Mouse (Mus musculus) heart, embryonic 12.5 days (tissue): ENCODE results near the gene Tdp1. TPM values are rescaled to one million over a fixed set of nuclear protein-coding genes. Genes with fewer than 3 reads are reported as not detected.

Source experiments
- ATAC-seq: fragments of 200-750 bp; cut with Nextera tagmentation; 2 replicates; pipeline ENCODE4 v1.8.0; 2017; ENCODE audit warnings: moderate TSS enrichment, moderate library complexity; ENCODE audit not compliant: insufficient number of reproducible peaks, low FRiP score
- H3K27ac ChIP-seq: fragments of 300-500 bp; sonication (generic); 2 replicates; pipeline ENCODE4 v1.5.1; 2016; ENCODE audit warnings: mild to moderate bottlenecking, moderate library complexity; ENCODE audit not compliant: poor library complexity, severe bottlenecking
- H3K27me3 ChIP-seq: fragments of 300-500 bp; sonication (generic); replicated peaks from 2 replicates; pipeline ENCODE4 v1.6.1; 2016; ENCODE audit warnings: mild to moderate bottlenecking, moderate library complexity
- H3K36me3 ChIP-seq: fragments of 300-500 bp; sonication (generic); 2 replicates; pipeline ENCODE4 v1.6.1; 2016; ENCODE audit warnings: mild to moderate bottlenecking, moderate library complexity
- H3K4me1 ChIP-seq: fragments of 300-500 bp; sonication (generic); replicated peaks from 2 replicates; pipeline ENCODE4 v1.6.1; 2016; ENCODE audit warnings: mild to moderate bottlenecking
- H3K4me2 ChIP-seq: fragments of 300-500 bp; sonication (generic); 2 replicates; pipeline ENCODE4 v1.6.1; 2016; ENCODE audit warnings: mild to moderate bottlenecking, moderate library complexity
- H3K4me3 ChIP-seq: fragments of 300-500 bp; sonication (generic); 2 replicates; pipeline ENCODE4 v1.5.1; 2016; ENCODE audit warnings: mild to moderate bottlenecking
- H3K9ac ChIP-seq: fragments of 300-500 bp; sonication (generic); 2 replicates; pipeline ENCODE4 v1.6.1; 2016; ENCODE audit warnings: mild to moderate bottlenecking, moderate library complexity
- H3K9me3 ChIP-seq: fragments of 300-500 bp; sonication (generic); replicated peaks from 2 replicates; pipeline ENCODE4 v1.6.1; 2016; ENCODE audit warnings: mild to moderate bottlenecking, moderate library complexity
- WGBS: fragments of 180-500 bp; shearing (Covaris S2); methylation state at CpG from one replicate; pipeline ENCODE4 v1.1.7; 2016; 5-methylcytosine and 5-hydroxymethylcytosine counted together
- polyA plus RNA-seq: library from polyadenylated mRNA; unstranded; fragments of >200 nt; fragmentation: Nextera tagmentation; extraction: Ambion mirVana; gene quantifications from 2 replicates; pipeline ENCODE4 v1.2.1, GENCODE M21; 2016

The Tdp1 gene
- polyA plus RNA-seq, 1 experiment from 2014 or later = 29.9 TPM

GRCm38 (mm10) chr12:99929160-99929559 is 44.8 kb downstream of the Tdp1 start:
- 87% methylated on average over 1 of the region's 1 CpGs for WGBS
- Histone ChIP-seq H3K4me1 (0 out of 2 replicates have a peak, but pooled peaks cover 6% of the 10 kb centered on the region), H3K27ac (no peak overlapping the region), H3K9me3 (no peaks in the 10 kb centered on the region), H3K36me3 (peaks cover 26% of the 10 kb centered on the region), H3K9ac (no peak overlapping the region), H3K4me2 (no peak overlapping the region), H3K27me3 (no peaks in the 10 kb centered on the region), H3K4me3 (no peak overlapping the region)
- ATAC-seq = no peak

- Histone ChIP-seq H3K4me1 (0 out of 2 replicates have a peak, but pooled peaks cover 6% of the 10 kb centered on the region), H3K9ac (no peak overlapping the region), H3K4me2 (no peak overlapping the region), H3K27ac (no peak overlapping the region), H3K4me3 (no peak overlapping the region), H3K9me3 (no peaks in the 10 kb centered on the region), H3K27me3 (no peaks in the 10 kb centered on the region), H3K36me3 (peaks cover 26% of the 10 kb centered on the region)
- ATAC-seq = no peak
- 88% methylated on average over 4 of the region's 4 CpGs for WGBS
Measured at GRCm38 (mm10) chr12:99932245-99932644, 47.9 kb downstream of the Tdp1 start.

GRCm38 (mm10) chr12:99933630-99934029 is 49.3 kb downstream of the Tdp1 start:
- WGBS = 87% methylated on average over 3 of the region's 3 CpGs
- no peak for ATAC-seq

GRCm38 (mm10) chr12:99935403-99935802 is 51.1 kb downstream of the Tdp1 start:
- ATAC-seq = no peak
- peaks cover 32% of the 10 kb centered on the region for H3K36me3 ChIP-seq
- no peak overlapping the region for H3K4me3 ChIP-seq
- H3K9me3 ChIP-seq = no peaks in the 10 kb centered on the region
- H3K27me3 ChIP-seq = no peaks in the 10 kb centered on the region
- WGBS = 89% methylated on average over 8 of the region's 8 CpGs
- no peak overlapping the region for H3K27ac ChIP-seq
- no peak overlapping the region for H3K9ac ChIP-seq
- no peak overlapping the region for H3K4me2 ChIP-seq
- H3K4me1 ChIP-seq = 0 out of 2 replicates have a peak, but pooled peaks cover 9% of the 10 kb centered on the region

More at GRCm38 (mm10) chr12:99933630-99934029, 49.3 kb downstream of the Tdp1 start:
- H3K27ac ChIP-seq = no peak overlapping the region
- no peak overlapping the region for H3K4me3 ChIP-seq
- H3K4me1 ChIP-seq = 0 out of 2 replicates have a peak, but pooled peaks cover 9% of the 10 kb centered on the region
- H3K27me3 ChIP-seq = no peaks in the 10 kb centered on the region
- no peak overlapping the region for H3K9ac ChIP-seq
- peaks cover 29% of the 10 kb centered on the region for H3K36me3 ChIP-seq
- no peak overlapping the region for H3K4me2 ChIP-seq
- no peaks in the 10 kb centered on the region for H3K9me3 ChIP-seq

- Histone ChIP-seq H3K27ac (no peak overlapping the region), H3K36me3 (peaks cover 42% of the 10 kb centered on the region)
Measured at GRCm38 (mm10) chr12:99938476-99938875, 54.2 kb downstream of the Tdp1 start.

GRCm38 (mm10) chr12:99939179-99939578 is 54.9 kb downstream of the Tdp1 start:
- Histone ChIP-seq H3K4me2 (no peak overlapping the region), H3K4me1 (peaks cover 6% of the 10 kb centered on the region; the same call in 1 of the 2 replicates), H3K9ac (no peak overlapping the region), H3K9me3 (no peaks in the 10 kb centered on the region), H3K36me3 (peaks cover 38% of the 10 kb centered on the region), H3K27ac (no peak overlapping the region), H3K4me3 (no peak overlapping the region), H3K27me3 (no peaks in the 10 kb centered on the region)
- WGBS = 83% methylated on average over 6 of the region's 6 CpGs
- ATAC-seq = no peak

More at GRCm38 (mm10) chr12:99938476-99938875, 54.2 kb downstream of the Tdp1 start:
- WGBS = 47% methylated on average over 4 of the region's 4 CpGs
- H3K4me3 ChIP-seq = no peak overlapping the region
- peaks cover 6% of the 10 kb centered on the region; the same call in 1 of the 2 replicates for H3K4me1 ChIP-seq
- no peaks in the 10 kb centered on the region for H3K9me3 ChIP-seq
- H3K4me2 ChIP-seq = no peak overlapping the region
- H3K9ac ChIP-seq = no peak overlapping the region
- no peaks in the 10 kb centered on the region for H3K27me3 ChIP-seq
- ATAC-seq = no peak

- Histone ChIP-seq H3K27ac (no peak overlapping the region), H3K4me1 (peaks cover 6% of the 10 kb centered on the region; the same call in 1 of the 2 replicates), H3K9me3 (no peaks in the 10 kb centered on the region), H3K4me2 (no peak overlapping the region), H3K36me3 (peaks cover 38% of the 10 kb centered on the region), H3K9ac (no peak overlapping the region), H3K27me3 (no peaks in the 10 kb centered on the region), H3K4me3 (no peak overlapping the region)
- ATAC-seq = no peak
- 92% methylated on average over 7 of the region's 7 CpGs for WGBS
Measured at GRCm38 (mm10) chr12:99940704-99941103, 56.4 kb downstream of the Tdp1 start.

- Histone ChIP-seq H3K4me3 (no peak overlapping the region), H3K36me3 (peaks cover 45% of the 10 kb centered on the region), H3K27me3 (no peaks in the 10 kb centered on the region), H3K4me2 (no peak overlapping the region), H3K9me3 (no peaks in the 10 kb centered on the region), H3K9ac (no peak overlapping the region), H3K4me1 (peaks cover 6% of the 10 kb centered on the region; the same call in 1 of the 2 replicates), H3K27ac (no peak overlapping the region)
- no peak for ATAC-seq
- WGBS = 72% methylated on average over 8 of the region's 8 CpGs
Measured at GRCm38 (mm10) chr12:99942441-99942840, 58.1 kb downstream of the Tdp1 start.

GRCm38 (mm10) chr12:99952928-99953327 is 68.6 kb downstream of the Tdp1 start:
- H3K4me3 ChIP-seq = no peak overlapping the region
- H3K36me3 ChIP-seq = peaks cover 12% of the 10 kb centered on the region
- no peak for ATAC-seq
- no peaks in the 10 kb centered on the region for H3K27me3 ChIP-seq
- no peaks in the 10 kb centered on the region for H3K9me3 ChIP-seq
- H3K4me1 ChIP-seq = peaks cover 7% of the 10 kb centered on the region
- 58% methylated on average over 7 of the region's 7 CpGs for WGBS
- H3K4me2 ChIP-seq = no peak overlapping the region
- H3K27ac ChIP-seq = no peak overlapping the region
- no peak overlapping the region for H3K9ac ChIP-seq

- H3K4me3 ChIP-seq = no peak overlapping the region
- 79% methylated on average over 7 of the region's 7 CpGs for WGBS
Measured at GRCm38 (mm10) chr12:99956411-99956810, 72.1 kb downstream of the Tdp1 start.

GRCm38 (mm10) chr12:99958068-99959060 is 74.0 kb downstream of the Tdp1 start:
- peaks cover 9% of the 10 kb centered on the region for H3K4me1 ChIP-seq
- H3K27me3 ChIP-seq = peaks cover 14% of the 10 kb centered on the region
- no peak overlapping the region for H3K9ac ChIP-seq
- H3K9me3 ChIP-seq = no peaks in the 10 kb centered on the region
- no peak overlapping the region for H3K27ac ChIP-seq
- H3K36me3 ChIP-seq = peaks cover 4% of the 10 kb centered on the region; the same call in 1 of the 2 replicates
- no peak overlapping the region for H3K4me3 ChIP-seq
- 74% methylated on average over 9 of the region's 9 CpGs for WGBS
- H3K4me2 ChIP-seq = no peak overlapping the region
- ATAC-seq = no peak

More at GRCm38 (mm10) chr12:99956411-99956810, 72.1 kb downstream of the Tdp1 start:
- Histone ChIP-seq H3K27ac (no peak overlapping the region), H3K36me3 (peaks cover 4% of the 10 kb centered on the region; the same call in 1 of the 2 replicates), H3K9me3 (no peaks in the 10 kb centered on the region), H3K9ac (no peak overlapping the region), H3K27me3 (peaks cover 6% of the 10 kb centered on the region; the same call in 1 of the 2 replicates), H3K4me1 (peaks cover 14% of the 10 kb centered on the region), H3K4me2 (no peak overlapping the region)
- ATAC-seq = no peak
